Mouse (Mus musculus) spleen, adult 2 months (tissue): ENCODE measurements around the gene Hacd1. TPM values are rescaled to one million over a fixed set of nuclear protein-coding genes. Genes with fewer than 3 reads are reported as not detected.
"Not testable (repeated sequence)": the region's sequence is repeated elsewhere in the genome, so short reads cannot be mapped to it uniquely, and the experiment has no call there.

Source experiments
- DNase-seq, 2 experiments: peaks; one replicate each; pipeline versions ENCODE4 v3.0.0 to v3.0.0-alpha.2; 2012 to 2021; ENCODE audit warnings: low spot score in 2 of 2, low read depth in 1 of 2
- H3K27ac ChIP-seq: fragments of 200-500 bp; 2 replicates; pipeline ENCODE4 v1.5.1; 2012; ENCODE audit warnings: low read length, inconsistent platforms; ENCODE audit not compliant: insufficient read depth
- H3K27me3 ChIP-seq: fragments of 200-500 bp; 2 replicates; pipeline ENCODE4 v1.6.1; 2012; ENCODE audit warnings: mild to moderate bottlenecking, moderate library complexity, low read length, inconsistent platforms; ENCODE audit not compliant: control insufficient read depth, insufficient read depth
- H3K36me3 ChIP-seq: fragments of 200-500 bp; 2 replicates; pipeline ENCODE4 v1.6.1; 2012; ENCODE audit warnings: mild to moderate bottlenecking, low read length, inconsistent platforms; ENCODE audit not compliant: control insufficient read depth, insufficient read depth
- H3K4me1 ChIP-seq: fragments of 200-500 bp; 2 replicates; pipeline ENCODE4 v1.6.1; 2011; ENCODE audit warnings: inconsistent platforms; ENCODE audit not compliant: control insufficient read depth, insufficient read depth, insufficient read length
- H3K4me3 ChIP-seq: fragments of 200-500 bp; 2 replicates; pipeline ENCODE4 v1.5.1; 2011; ENCODE audit warnings: mild to moderate bottlenecking, inconsistent platforms; ENCODE audit not compliant: insufficient read depth, insufficient read length; ENCODE audit errors: extremely low read depth
- CTCF ChIP-seq: fragments of 200-500 bp; IDR thresholded peaks from 2 replicates; pipeline ENCODE4 v1.5.1; 2011; ENCODE audit warnings: mild to moderate bottlenecking, inconsistent platforms; ENCODE audit not compliant: insufficient read depth, insufficient read length, insufficient replicate concordance; ENCODE audit errors: extremely low read depth
- POLR2A ChIP-seq: fragments of 200-500 bp; IDR thresholded peaks from 2 replicates; pipeline ENCODE4 v1.6.1; 2011; ENCODE audit warnings: low read depth, low read length, inconsistent platforms
- WGBS: fragments of 180-500 bp; shearing (Covaris S2); methylation state at CpG from one replicate; pipeline ENCODE4 v1.1.7; 2018; 5-methylcytosine and 5-hydroxymethylcytosine counted together
- polyA plus RNA-seq: library from polyadenylated mRNA; depleted of rRNA; stranded (reverse); fragments of >200 nt; gene quantifications from 2 replicates; pipeline ENCODE4 v1.2.3, GENCODE M21; 2012; rRNA removed

Hacd1 gene
- polyA plus RNA-seq: 4.7 and 13.6 TPM in 2 replicates

- Histone ChIP-seq H3K27ac (0 out of 2 replicates have a peak within 1 kb of the TSS, but pooled peaks have one; percentile 35), H3K4me1 (peaks cover 6% of the 10 kb centered on the region), H3K36me3 (no peaks in the 10 kb centered on the region), H3K27me3 (peaks cover 7% of the 10 kb centered on the region), H3K4me3 (peak within 1 kb of the TSS; percentile 70)
- TF ChIP-seq POLR2A (no peak), CTCF (no peak)
- DNase-seq: peak in 1 of 2 experiments; percentile 16
- under 1% methylated on average over 100 of the region's 101 CpGs for WGBS
Measured at GRCm38 (mm10) chr2:14055566-14056331, at the start of gene Hacd1. Gene Hacd1, minus strand, starts transcription at chr2:14056135.

- 93% methylated on average over 1 of the region's 1 CpGs for WGBS
- no peak for DNase-seq
- Histone ChIP-seq H3K4me3 (no peak overlapping the region), H3K27me3 (no peaks in the 10 kb centered on the region), H3K27ac (no peak overlapping the region), H3K36me3 (no peaks in the 10 kb centered on the region), H3K4me1 (no peaks in the 10 kb centered on the region)
- no peak for TF ChIP-seq CTCF
- no peak for TF ChIP-seq POLR2A
Measured at GRCm38 (mm10) chr2:14103924-14104323, 48.0 kb upstream of the Hacd1 start.

- Histone ChIP-seq H3K36me3 (no peaks in the 10 kb centered on the region), H3K27ac (no peak overlapping the region), H3K4me1 (no peaks in the 10 kb centered on the region), H3K4me3 (no peak overlapping the region), H3K27me3 (no peaks in the 10 kb centered on the region)
- 87% methylated on average over 2 of the region's 2 CpGs for WGBS
- no peak for TF ChIP-seq POLR2A
- DNase-seq: no peak
Measured at GRCm38 (mm10) chr2:14102603-14103002, 46.7 kb upstream of the Hacd1 start.

GRCm38 (mm10) chr2:14100533-14100932, 44.6 kb upstream of the Hacd1 start:
- Histone ChIP-seq H3K4me1 (no peaks in the 10 kb centered on the region), H3K27ac (no peak overlapping the region), H3K4me3 (no peak overlapping the region), H3K36me3 (no peaks in the 10 kb centered on the region), H3K27me3 (no peaks in the 10 kb centered on the region)
- TF ChIP-seq POLR2A: no peak
- TF ChIP-seq CTCF: no peak
- no peak for DNase-seq

- WGBS: 42% methylated on average over 9 of the region's 9 CpGs
- not testable (repeated sequence) for H3K27ac ChIP-seq, H3K4me3 ChIP-seq, H3K4me1 ChIP-seq, H3K36me3 ChIP-seq, H3K27me3 ChIP-seq
- peak in 1 of 2 experiments; percentile 42 for DNase-seq
Measured at GRCm38 (mm10) chr2:14078527-14078926, 22.6 kb upstream of the Hacd1 start.

- Histone ChIP-seq H3K27ac (peak overlapping the region; percentile 98), H3K27me3 (no peaks in the 10 kb centered on the region), H3K4me3 (peak overlapping the region; percentile 89), H3K4me1 (peaks cover 2% of the 10 kb centered on the region), H3K36me3 (no peaks in the 10 kb centered on the region)
- TF ChIP-seq POLR2A (no peak), CTCF (no peak)
- WGBS: 1% methylated on average over 38 of the region's 38 CpGs
- DNase-seq: no peak
Measured at GRCm38 (mm10) chr2:14074221-14074901, 18.4 kb upstream of the Hacd1 start.
